Mouse (Mus musculus) limb, embryonic 12.5 days (tissue): Measurements from ENCODE around the gene Clca3a1. TPM values are rescaled to one million over a fixed set of nuclear protein-coding genes. Genes with fewer than 3 reads are reported as not detected.

Source experiments
- ATAC-seq: fragments of 200-750 bp; cut with Nextera tagmentation; 2 replicates; pipeline ENCODE4 v1.8.0; 2017; ENCODE audit warnings: low read depth, moderate TSS enrichment; ENCODE audit not compliant: insufficient number of reproducible peaks, insufficient read depth, low FRiP score, low TSS enrichment
- H3K27ac ChIP-seq: fragments of 300-500 bp; sonication (generic); 2 replicates; pipeline ENCODE4 v1.5.1; 2016; ENCODE audit warnings: mild to moderate bottlenecking, moderate library complexity
- H3K27me3 ChIP-seq: fragments of 300-500 bp; sonication (generic); 2 replicates; pipeline ENCODE4 v1.6.1; 2016; ENCODE audit warnings: mild to moderate bottlenecking, moderate library complexity
- H3K36me3 ChIP-seq: fragments of 300-500 bp; sonication (generic); 2 replicates; pipeline ENCODE4 v1.6.1; 2016; ENCODE audit warnings: mild to moderate bottlenecking, moderate library complexity
- H3K4me1 ChIP-seq: fragments of 300-500 bp; sonication (generic); replicated peaks from 2 replicates; pipeline ENCODE4 v1.6.1; 2016
- H3K4me2 ChIP-seq: fragments of 300-500 bp; sonication (generic); 2 replicates; pipeline ENCODE4 v1.6.1; 2016; ENCODE audit warnings: mild to moderate bottlenecking, moderate library complexity
- H3K4me3 ChIP-seq: fragments of 300-500 bp; sonication (generic); replicated peaks from 2 replicates; pipeline ENCODE4 v1.5.1; 2016; ENCODE audit warnings: mild to moderate bottlenecking
- H3K9ac ChIP-seq: fragments of 300-500 bp; sonication (generic); replicated peaks from 2 replicates; pipeline ENCODE4 v1.6.1; 2016; ENCODE audit warnings: mild to moderate bottlenecking, moderate library complexity
- H3K9me3 ChIP-seq: fragments of 300-500 bp; sonication (generic); 2 replicates; pipeline ENCODE4 v1.6.1; 2016; ENCODE audit warnings: mild to moderate bottlenecking, moderate library complexity
- WGBS: fragments of 180-500 bp; shearing (Covaris S2); methylation state at CpG from one replicate; pipeline ENCODE4 v1.1.7; 2016; 5-methylcytosine and 5-hydroxymethylcytosine counted together
- polyA plus RNA-seq: library from polyadenylated mRNA; unstranded; fragments of >200 nt; fragmentation: Nextera tagmentation; extraction: Ambion mirVana; gene quantifications from 2 replicates; pipeline ENCODE4 v1.2.1, GENCODE M21; 2016

Gene Clca3a1
- polyA plus RNA-seq, 1 experiment from 2014 or later: 0.15 TPM

- ATAC-seq: no peak
- Histone ChIP-seq H3K4me3 (no peak overlapping the region), H3K27ac (no peak overlapping the region), H3K9me3 (no peaks in the 10 kb centered on the region), H3K36me3 (no peaks in the 10 kb centered on the region), H3K9ac (no peak overlapping the region), H3K4me2 (no peak overlapping the region), H3K27me3 (no peaks in the 10 kb centered on the region), H3K4me1 (0 out of 2 replicates have a peak, but pooled peaks cover 6% of the 10 kb centered on the region)
- WGBS: 86% methylated on average over 8 of the region's 8 CpGs
Measured at GRCm38 (mm10) chr3:144679701-144680159, 81.0 kb downstream of the Clca3a1 start.

Other genes with a start within 250 kb of the Clca3a1 start
- 20.8 and 21.4 TPM in 2 replicates for gene Hs2st1, start 190.8 kb downstream of the Clca3a1 start, polyA plus RNA-seq
- gene Selenof, start 190.7 kb downstream of the Clca3a1 start, polyA plus RNA-seq: 491 and 495 TPM in 2 replicates
- gene Sh3glb1, start 40.6 kb downstream of the Clca3a1 start, polyA plus RNA-seq: 101 and 103 TPM in 2 replicates
- not detected in 2 replicates for gene Clca3a2, start 58.5 kb upstream of the Clca3a1 start, polyA plus RNA-seq
- not detected in 2 replicates for gene Clca3b, start 88.4 kb upstream of the Clca3a1 start, polyA plus RNA-seq
- gene Clca4b, start 171.6 kb upstream of the Clca3a1 start, polyA plus RNA-seq: not detected in 2 replicates
- 0.12 TPM in 1 of 2 replicates, not detected in the other for gene Clca4a, start 214.1 kb upstream of the Clca3a1 start, polyA plus RNA-seq